Mouse (Mus musculus) right cerebral cortex, postnatal 10 days (tissue): ENCODE measurements around the gene Tbc1d16.

Source experiments
- DNase-seq, 2 experiments: peaks; one replicate each; pipeline ENCODE4 v3.0.0; 2021; ENCODE audit warnings: low spot score in 2 of 2

The Tbc1d16 gene

DNA sequence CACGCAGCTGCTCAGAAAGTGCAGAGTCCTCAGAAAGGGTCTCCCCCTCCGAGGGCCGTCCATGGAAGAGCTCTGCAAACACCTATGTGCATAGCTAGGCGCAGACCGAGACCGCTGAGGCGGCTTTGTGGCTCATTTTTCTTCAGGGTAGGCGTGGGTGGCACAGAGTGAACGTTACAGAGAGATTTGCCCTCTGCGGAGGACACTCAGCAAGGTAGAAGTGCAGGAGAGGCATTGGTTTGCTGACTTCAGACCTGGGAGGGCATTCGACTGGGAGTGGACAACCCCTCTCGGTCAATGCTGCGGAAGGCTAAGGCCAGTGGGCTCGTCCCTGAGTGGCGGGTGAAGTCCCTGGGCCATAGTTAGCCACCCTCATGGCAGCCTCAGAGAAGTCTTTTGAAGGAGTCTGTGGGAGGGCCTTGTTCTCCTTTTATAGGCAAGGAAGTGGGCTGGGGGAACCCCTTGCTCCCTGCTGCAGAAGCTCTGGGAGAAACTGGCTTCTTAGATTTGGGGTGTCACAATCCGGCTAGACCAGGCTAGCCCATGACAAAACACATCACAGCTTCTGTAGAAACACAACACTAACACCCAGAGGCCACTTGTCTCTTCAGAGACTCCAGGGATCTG is 84.8 kb downstream of the Tbc1d16 start:
- DNase-seq, result no peak

DNA sequence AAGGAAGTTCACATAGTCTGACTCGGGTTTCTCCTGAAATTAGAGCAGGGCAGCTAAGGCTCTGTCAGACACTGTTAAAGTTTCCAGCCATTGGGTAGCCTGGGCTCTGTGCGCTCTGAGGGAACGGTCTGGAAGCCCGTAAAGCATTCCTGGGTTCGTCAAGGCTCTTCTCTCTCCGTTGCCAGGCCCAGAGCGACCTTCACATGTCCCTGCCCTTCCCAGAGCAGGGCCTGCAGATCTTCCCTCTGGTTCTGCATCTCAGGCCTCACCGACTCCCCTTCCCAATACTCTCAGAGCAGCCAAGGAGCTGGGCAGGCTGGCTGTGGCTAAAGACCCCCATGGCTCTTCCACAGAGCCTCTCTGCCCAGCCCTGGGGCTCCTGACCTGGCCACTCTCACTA is 85.7 kb downstream of the Tbc1d16 start:
- no peak for DNase-seq

- no peak for DNase-seq
Measured at GRCm38 (mm10) chr11:119139026-119139425, 89.3 kb downstream of the Tbc1d16 start.

DNA sequence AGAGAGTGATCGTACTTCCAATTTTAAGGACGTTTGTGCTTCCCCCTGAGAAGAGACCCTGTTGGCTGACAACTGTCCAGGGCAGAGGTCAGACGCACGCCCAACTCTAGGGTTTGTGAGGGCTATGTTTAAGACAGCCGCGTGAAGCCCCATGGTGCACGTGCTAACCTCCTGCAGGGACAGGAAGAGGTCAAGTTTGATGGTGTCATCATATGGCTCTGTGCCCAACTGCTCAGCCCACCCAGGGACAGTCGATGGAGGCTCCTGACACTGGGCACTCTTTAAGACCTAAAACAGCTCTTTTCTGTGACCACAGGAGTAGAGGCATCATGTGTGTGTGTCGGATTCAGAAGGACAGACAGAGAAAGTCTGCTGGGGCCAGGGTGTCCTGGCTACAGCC is 90.1 kb downstream of the Tbc1d16 start:
- DNase-seq, result no peak

DNA sequence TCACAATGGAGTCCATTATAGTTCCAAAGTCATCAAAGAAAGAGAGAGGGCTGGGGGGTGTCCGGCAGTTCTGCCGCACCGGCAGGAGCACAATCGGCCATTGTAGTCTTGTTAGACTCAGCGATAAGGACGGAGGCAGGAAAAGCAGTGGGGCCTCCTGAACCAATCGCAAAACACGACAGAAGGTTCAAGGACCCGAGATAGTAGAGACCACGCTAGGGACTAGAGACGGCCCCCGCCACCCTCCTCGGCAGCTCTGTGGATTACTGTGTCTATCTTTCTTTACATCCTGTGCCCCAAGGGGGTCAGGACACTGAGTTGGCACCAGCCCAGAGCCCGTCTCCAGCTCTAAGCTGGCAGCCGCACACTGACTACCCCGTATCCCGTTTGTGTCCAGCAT is 93.7 kb downstream of the Tbc1d16 start:
- no peak for DNase-seq

DNA sequence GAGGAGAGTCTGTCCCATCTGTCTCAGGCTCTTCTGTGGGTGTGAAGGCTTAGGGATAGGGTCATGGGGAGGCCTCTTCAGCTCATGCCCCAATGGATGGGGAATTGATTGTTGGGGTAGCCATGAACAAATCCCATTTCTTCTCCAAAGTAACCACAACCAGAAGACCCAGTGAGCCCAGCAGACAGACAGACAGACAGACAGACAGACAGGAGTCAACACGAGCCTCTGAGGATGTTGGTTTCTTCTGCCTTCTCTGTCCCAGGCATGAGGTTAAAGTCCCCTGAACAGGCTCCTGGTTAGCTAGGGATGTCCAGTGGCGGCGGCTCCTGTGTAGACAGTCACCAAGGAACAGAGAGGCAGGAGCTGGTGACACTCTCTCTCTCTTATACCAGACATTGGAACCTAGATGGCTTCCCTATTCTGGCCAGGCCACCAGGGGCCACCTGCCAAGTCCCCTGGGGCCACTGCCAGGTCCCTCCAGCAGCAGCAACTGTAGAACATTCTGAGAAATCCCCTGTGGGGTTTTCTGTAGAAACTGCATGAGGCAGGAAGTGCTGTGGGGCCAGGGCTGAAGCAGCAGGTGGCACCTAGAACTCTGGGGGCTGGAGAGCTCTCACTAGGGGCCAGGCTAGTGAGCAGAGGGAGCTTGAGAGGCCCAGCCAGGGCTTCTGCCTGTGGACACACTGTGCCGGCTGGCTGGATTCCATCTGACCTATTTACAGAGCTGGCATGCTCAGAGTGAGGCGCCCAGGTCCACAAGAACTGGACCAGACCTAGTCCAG is 94.7 kb downstream of the Tbc1d16 start:
- peak; percentile 72 to 78 for DNase-seq

GRCm38 (mm10) chr11:119132198-119133035 is 95.9 kb downstream of the Tbc1d16 start:
- DNase-seq, result no peak

DNA sequence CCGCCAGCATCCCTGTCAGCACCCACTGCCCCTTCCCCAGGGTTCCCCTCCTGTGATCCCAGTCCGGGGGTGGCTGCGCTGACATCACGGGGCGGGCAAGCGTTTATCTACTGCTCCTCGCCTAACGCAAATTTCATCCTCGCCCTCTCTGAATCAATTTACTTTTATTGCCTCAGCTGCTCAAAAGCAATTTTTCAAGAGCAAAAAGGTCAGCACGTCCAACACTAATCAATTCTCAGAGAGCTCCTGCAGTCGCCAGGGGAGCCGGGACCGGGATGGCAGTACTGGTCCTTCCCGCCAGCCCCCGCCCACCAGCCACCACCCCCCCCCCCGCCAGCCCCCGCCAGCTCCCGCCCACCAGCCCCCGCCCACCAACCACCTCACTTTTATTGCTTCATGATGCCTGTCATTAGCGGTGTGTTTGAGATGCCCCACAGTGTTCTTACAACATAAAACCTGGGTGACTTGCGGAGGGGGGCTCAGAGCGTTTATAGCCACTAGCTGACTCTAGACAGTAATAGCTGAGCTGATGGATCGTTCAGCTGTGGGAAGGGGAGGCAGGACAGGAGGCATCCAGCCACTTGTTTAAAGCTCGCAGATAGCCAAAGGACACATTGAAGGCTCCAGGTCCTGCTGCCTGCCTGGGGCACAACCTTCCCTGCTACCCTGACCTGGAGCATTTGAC is 98.1 kb downstream of the Tbc1d16 start:
- DNase-seq, result no peak

- DNase-seq, result no peak
Measured at GRCm38 (mm10) chr11:119129281-119130058, 98.8 kb downstream of the Tbc1d16 start.

GRCm38 (mm10) chr11:119128668-119129280 is 99.5 kb downstream of the Tbc1d16 start:
- DNase-seq, result no peak

- no peak for DNase-seq
Measured at GRCm38 (mm10) chr11:119127686-119128473, 100.4 kb downstream of the Tbc1d16 start.

GRCm38 (mm10) chr11:119127147-119127546 is 101.2 kb downstream of the Tbc1d16 start:
- no peak for DNase-seq

- DNase-seq, result peak; percentile 66 to 70
Measured at GRCm38 (mm10) chr11:119125929-119126861, 102.1 kb downstream of the Tbc1d16 start.

DNA sequence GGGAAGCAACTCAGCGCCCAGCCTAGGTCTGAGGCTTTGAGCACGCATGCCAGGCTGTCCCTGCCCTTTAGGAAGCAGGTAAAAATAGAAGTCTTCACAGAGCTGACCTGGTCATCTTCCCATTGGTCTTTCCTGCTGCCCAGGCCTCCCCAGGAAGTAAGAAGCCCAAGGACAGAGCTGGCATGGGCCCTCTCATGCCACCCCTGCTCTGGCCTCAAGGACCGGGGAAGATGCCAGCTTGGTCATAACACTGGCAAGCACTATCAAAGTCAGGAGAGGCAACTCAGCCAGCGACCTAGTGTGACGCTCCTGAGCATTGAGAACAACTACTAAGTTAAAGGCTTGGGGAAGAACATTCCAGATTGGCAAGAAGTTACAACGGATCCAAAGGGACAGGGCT is 103.8 kb downstream of the Tbc1d16 start:
- DNase-seq, result no peak

GRCm38 (mm10) chr11:119123522-119124319 is 104.6 kb downstream of the Tbc1d16 start:
- DNase-seq, result no peak

GRCm38 (mm10) chr11:119122396-119122795 is 105.9 kb downstream of the Tbc1d16 start:
- DNase-seq, result no peak

GRCm38 (mm10) chr11:119118905-119119304 is 109.4 kb downstream of the Tbc1d16 start:
- DNase-seq, result no peak

- DNase-seq, result no peak
Measured at GRCm38 (mm10) chr11:119117945-119118344, 110.4 kb downstream of the Tbc1d16 start.
